Mouse (Mus musculus): Measurements from ENCODE around the gene Olfr666. TPM values are rescaled to one million over a fixed set of nuclear protein-coding genes. Genes with fewer than 3 reads are reported as not detected.
"Not testable (repeated sequence)": the region's sequence is repeated elsewhere in the genome, so short reads cannot be mapped to it uniquely, and the experiment has no call there.

Gene Olfr666
- not detected in 2 replicates for total RNA-seq (2017)

GRCm38 (mm10) chr7:104895852-104896251, at the start of gene Olfr666:
Olfr666 (minus strand) TSS chr7:104895952.
- ATAC-seq (replicated peaks in 1 of 2; ENCODE audit: insufficient read depth in 1 of 2, low FRiP score in 2 of 2, low TSS enrichment in 1 of 2, low read depth in 1 of 2, poor library complexity in 2 of 2, severe bottlenecking in 2 of 2), result no peak

- ATAC-seq (replicated peaks in 1 of 2; ENCODE audit: insufficient read depth in 1 of 2, low FRiP score in 2 of 2, low TSS enrichment in 1 of 2, low read depth in 1 of 2, poor library complexity in 2 of 2, severe bottlenecking in 2 of 2), result no peak
Observed at GRCm38 (mm10) chr7:104933940-104934339, 38.2 kb upstream of the Olfr666 start, which contains the start of gene Olfr669. Olfr669 (plus strand) TSS chr7:104934240.

- ATAC-seq (replicated peaks in 1 of 2; ENCODE audit: insufficient read depth in 1 of 2, low FRiP score in 2 of 2, low TSS enrichment in 1 of 2, low read depth in 1 of 2, poor library complexity in 2 of 2, severe bottlenecking in 2 of 2), result no peak
Observed at GRCm38 (mm10) chr7:104927957-104928356, 32.2 kb upstream of the Olfr666 start, which contains the start of gene Olfr668. Olfr668 (minus strand) TSS chr7:104928057.

DNA sequence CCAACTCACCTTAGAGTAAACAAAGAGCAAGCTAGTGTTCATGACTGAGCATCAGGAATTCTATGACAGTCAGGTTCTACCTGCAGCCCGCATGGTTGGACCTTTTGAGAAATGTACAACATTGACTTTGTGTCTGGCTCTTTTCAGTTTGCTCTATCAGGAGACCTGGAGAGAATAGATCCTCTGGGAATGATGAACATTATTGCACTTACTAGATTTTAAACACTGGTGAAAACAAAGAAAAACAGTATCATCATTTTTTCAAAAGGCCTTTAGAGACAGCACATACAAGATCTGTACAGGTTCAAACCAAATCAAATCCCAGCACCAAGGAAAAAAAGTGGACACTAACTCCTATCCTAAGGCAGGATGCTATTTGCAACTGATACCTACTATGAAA, 25.6 kb upstream of the Olfr666 start, which contains the start of gene Olfr667:
Gene Olfr667, minus strand, starts transcription at position 101 of the 400 bp plus-strand sequence.
- no peak for ATAC-seq (replicated peaks in 1 of 2; ENCODE audit: insufficient read depth in 1 of 2, low FRiP score in 2 of 2, low TSS enrichment in 1 of 2, low read depth in 1 of 2, poor library complexity in 2 of 2, severe bottlenecking in 2 of 2)

GRCm38 (mm10) chr7:104877731-104878130, 18.0 kb downstream of the Olfr666 start, which contains the start of gene Olfr665:
Olfr665 (plus strand) TSS chr7:104878031.
- no peak for ATAC-seq (replicated peaks in 1 of 2; ENCODE audit: insufficient read depth in 1 of 2, low FRiP score in 2 of 2, low TSS enrichment in 1 of 2, low read depth in 1 of 2, poor library complexity in 2 of 2, severe bottlenecking in 2 of 2)

GRCm38 (mm10) chr7:104861381-104861780, 34.4 kb downstream of the Olfr666 start:
- no peak for ATAC-seq (replicated peaks in 1 of 2; ENCODE audit: insufficient read depth in 1 of 2, low FRiP score in 2 of 2, low TSS enrichment in 1 of 2, low read depth in 1 of 2, poor library complexity in 2 of 2, severe bottlenecking in 2 of 2)

- no peak for ATAC-seq (replicated peaks in 1 of 2; ENCODE audit: insufficient read depth in 1 of 2, low FRiP score in 2 of 2, low TSS enrichment in 1 of 2, low read depth in 1 of 2, poor library complexity in 2 of 2, severe bottlenecking in 2 of 2)
Observed at GRCm38 (mm10) chr7:104857683-104858082, 38.1 kb downstream of the Olfr666 start.

DNA sequence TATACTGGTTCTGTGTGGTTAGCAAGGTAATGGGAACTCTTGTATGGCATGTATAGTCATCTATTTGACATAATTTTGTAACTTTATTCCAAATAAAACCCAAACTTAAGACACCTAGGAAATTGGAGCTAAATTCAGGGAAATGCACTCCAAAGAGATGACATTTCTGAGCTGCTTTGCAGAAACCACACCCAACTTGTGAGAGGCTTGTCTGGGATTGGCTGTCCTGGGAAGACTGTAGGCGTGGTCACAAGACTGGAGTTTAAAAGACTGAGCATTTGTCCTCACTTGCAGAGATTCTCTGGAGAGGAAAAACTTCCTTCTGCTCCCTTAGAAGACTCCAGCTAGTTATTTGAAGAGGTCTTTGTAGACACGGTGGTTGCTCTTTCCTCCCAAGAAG, 39.0 kb downstream of the Olfr666 start, which contains the start of gene Usp17la:
Gene Usp17la, plus strand, starts transcription at position 301 of the 400 bp plus-strand sequence.
- not testable (repeated sequence) for ATAC-seq (replicated peaks in 1 of 2; ENCODE audit: insufficient read depth in 1 of 2, low FRiP score in 2 of 2, low TSS enrichment in 1 of 2, low read depth in 1 of 2, poor library complexity in 2 of 2, severe bottlenecking in 2 of 2)

DNA sequence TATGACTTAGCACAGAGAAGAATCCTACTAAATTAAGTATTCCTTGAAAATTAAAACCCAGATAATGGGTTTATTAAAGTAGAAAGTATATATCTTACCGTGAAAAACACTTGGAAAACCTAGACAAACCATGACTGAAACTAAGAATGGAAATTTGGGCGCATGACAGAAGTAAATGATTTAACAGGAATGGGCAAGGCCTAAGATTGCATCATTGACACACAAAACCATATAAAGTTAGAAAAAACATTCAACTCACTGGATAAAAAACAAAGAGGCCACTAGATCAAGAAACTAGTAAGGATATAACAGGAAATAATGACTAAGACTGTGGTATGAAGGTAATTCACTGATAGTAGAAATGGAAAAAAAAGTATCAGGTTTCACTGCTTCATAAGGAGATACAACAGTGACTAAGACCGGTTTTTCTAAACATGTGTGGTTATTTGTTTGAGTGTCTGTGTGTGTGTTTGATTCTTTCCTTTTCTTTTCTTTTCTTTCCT, 40.5 kb downstream of the Olfr666 start:
- ATAC-seq (replicated peaks in 1 of 2; ENCODE audit: insufficient read depth in 1 of 2, low FRiP score in 2 of 2, low TSS enrichment in 1 of 2, low read depth in 1 of 2, poor library complexity in 2 of 2, severe bottlenecking in 2 of 2), result no peak

- ATAC-seq (replicated peaks in 1 of 2; ENCODE audit: insufficient read depth in 1 of 2, low FRiP score in 2 of 2, low TSS enrichment in 1 of 2, low read depth in 1 of 2, poor library complexity in 2 of 2, severe bottlenecking in 2 of 2), result not testable (repeated sequence)
Observed at GRCm38 (mm10) chr7:104851546-104851945, 44.2 kb downstream of the Olfr666 start.

DNA sequence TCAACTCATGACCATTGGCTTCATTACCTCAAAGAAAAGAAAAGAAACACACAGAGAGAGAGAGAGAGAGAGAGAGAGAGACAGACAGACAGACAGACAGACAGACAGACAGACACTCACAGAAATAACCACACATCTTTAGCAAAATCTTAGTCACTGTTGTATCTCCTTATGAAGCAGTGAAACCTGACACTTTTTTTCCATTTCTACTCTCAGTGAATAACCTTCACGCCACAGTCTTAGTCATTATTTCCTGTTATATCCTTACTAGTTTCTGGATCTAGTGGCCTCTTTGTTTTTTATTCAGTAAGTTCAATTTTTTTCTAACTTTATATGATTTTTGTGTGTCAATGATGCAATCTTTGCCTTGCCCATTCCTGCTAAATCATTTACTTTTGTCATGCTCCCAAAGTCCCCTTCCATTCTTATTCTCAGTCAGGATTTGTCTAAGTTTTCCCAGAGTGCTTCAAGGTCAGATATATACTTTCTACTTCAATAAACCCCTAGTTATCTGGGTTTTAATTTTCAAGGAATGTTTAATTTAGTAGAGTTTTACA, 51.9 kb downstream of the Olfr666 start:
- ATAC-seq (replicated peaks in 1 of 2; ENCODE audit: insufficient read depth in 1 of 2, low FRiP score in 2 of 2, low TSS enrichment in 1 of 2, low read depth in 1 of 2, poor library complexity in 2 of 2, severe bottlenecking in 2 of 2), result no peak

- ATAC-seq (replicated peaks in 1 of 2; ENCODE audit: insufficient read depth in 1 of 2, low FRiP score in 2 of 2, low TSS enrichment in 1 of 2, low read depth in 1 of 2, poor library complexity in 2 of 2, severe bottlenecking in 2 of 2), result no peak
Observed at GRCm38 (mm10) chr7:104842503-104842902, 53.2 kb downstream of the Olfr666 start, which contains the start of gene Usp17lb. Usp17lb (minus strand) TSS chr7:104842603.

Other genes starting within 250 kb of the Olfr666 start
- gene Olfr658, start 248.6 kb downstream of the Olfr666 start, total RNA-seq (2017), result 0.45 and 0.81 TPM in 2 replicates
- not detected in 2 replicates for gene Olfr659, start 229.2 kb downstream of the Olfr666 start, total RNA-seq (2017)
- gene Olfr661, start 209.5 kb downstream of the Olfr666 start, total RNA-seq (2017), result not detected in 2 replicates
- not detected in 2 replicates for gene Usp17le, start 118.5 kb downstream of the Olfr666 start, total RNA-seq (2017)
- gene Usp17lb, start 53.3 kb downstream of the Olfr666 start, total RNA-seq (2017), result not detected in 2 replicates
- gene Usp17la, start 38.9 kb downstream of the Olfr666 start, total RNA-seq (2017), result not detected in 2 replicates
- gene Olfr665, start 17.9 kb downstream of the Olfr666 start, total RNA-seq (2017), result not detected in 2 replicates
- not detected in 2 replicates for gene Olfr667, start 25.5 kb upstream of the Olfr666 start, total RNA-seq (2017)
- gene Olfr668, start 32.1 kb upstream of the Olfr666 start, total RNA-seq (2017), result not detected in 2 replicates
- not detected in 2 replicates for gene Olfr669, start 38.3 kb upstream of the Olfr666 start, total RNA-seq (2017)
- not detected in 2 replicates for gene Olfr670, start 66.7 kb upstream of the Olfr666 start, total RNA-seq (2017)
- not detected in 2 replicates for gene Olfr671, start 83.2 kb upstream of the Olfr666 start, total RNA-seq (2017)
- not detected in 2 replicates for gene Olfr672, start 106.1 kb upstream of the Olfr666 start, total RNA-seq (2017)
- not detected in 2 replicates for gene Olfr675, start 132.5 kb upstream of the Olfr666 start, total RNA-seq (2017)
- not detected in 2 replicates for gene Olfr676, start 136.7 kb upstream of the Olfr666 start, total RNA-seq (2017)
- gene Olfr677, start 155.4 kb upstream of the Olfr666 start, total RNA-seq (2017), result not detected in 2 replicates
- not detected in 2 replicates for gene Olfr678, start 168.5 kb upstream of the Olfr666 start, total RNA-seq (2017)
- not detected in 2 replicates for gene Olfr679, start 185.3 kb upstream of the Olfr666 start, total RNA-seq (2017)
- gene Olfr680-ps1, start 196.9 kb upstream of the Olfr666 start, total RNA-seq (2017), result not detected in 2 replicates
- gene Olfr681, start 220.9 kb upstream of the Olfr666 start, total RNA-seq (2017), result not detected in 2 replicates